10 mouse cellular contexts compared by ENCODE assay signal in the genomic region with DNA sequence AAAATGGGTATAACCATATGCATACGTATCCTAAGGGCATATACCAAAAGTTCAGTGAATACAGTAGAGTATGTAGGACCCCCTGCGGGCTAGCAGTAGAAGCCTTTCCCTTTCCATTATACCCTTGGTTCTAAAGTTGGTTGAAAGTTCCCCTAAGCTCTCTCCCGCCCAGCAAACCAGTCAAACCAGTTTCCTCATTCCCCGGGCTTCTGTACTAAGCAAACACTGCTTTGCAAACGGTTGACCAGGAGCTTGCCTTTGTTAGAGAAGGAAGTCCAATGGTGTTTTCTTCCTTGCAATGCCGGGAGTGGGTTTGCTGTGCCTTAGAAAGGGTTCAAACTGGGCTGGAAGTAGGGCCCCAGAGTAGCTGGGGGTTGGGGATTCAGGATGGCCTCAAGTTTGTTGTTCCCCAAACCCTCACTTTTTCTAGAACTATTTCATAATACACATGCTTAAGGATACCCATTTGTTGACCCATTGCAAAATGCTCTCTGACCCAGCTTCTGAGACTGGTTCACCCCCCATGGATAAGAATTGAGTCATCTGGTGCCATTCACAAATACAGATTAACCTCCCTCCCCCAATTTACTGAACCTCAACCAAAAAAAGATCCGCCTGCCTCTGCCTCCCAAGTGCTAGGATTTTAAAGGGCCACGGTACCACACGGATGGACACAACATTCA. TPM values are rescaled to one million over a fixed set of nuclear protein-coding genes. Genes with fewer than 3 reads are reported as not detected.
DNase-seq lines count a peak whose midpoint lies in the region; ATAC-seq and TF ChIP-seq lines count a peak whose summit lies in the region.
"Had no signal": no experiment of that assay in that cellular context is flagged by ENCODE, and none has a peak within 500 bp of the region (broad histone marks: within the 10 kb centered on the region; RNA-seq: fewer than 3 reads in every experiment).

No protein-coding gene starts in this region.

- no peaks in the 10 kb centered on the region for H3K9me3 ChIP-seq in liver, postnatal 0 days (ENCODE audit: low read length)
- no peaks in the 10 kb centered on the region for H3K9me3 ChIP-seq in stomach, embryonic 15.5 days
- no peaks in the 10 kb centered on the region for H3K9me3 ChIP-seq in forebrain, embryonic 12.5 days
- H3K9me3 ChIP-seq: hindbrain, embryonic 15.5 days had no signal

- 51% methylated on average over 9 of the region's 9 CpGs for WGBS in lung, adult 2 months
- 45% methylated on average over 9 of the region's 9 CpGs for WGBS in liver, postnatal 0 days (ENCODE audit: insufficient replicate concordance)
- 48% methylated on average over 9 of the region's 9 CpGs for WGBS in stomach, embryonic 15.5 days
- 69% methylated on average over 9 of the region's 9 CpGs for WGBS in forebrain, embryonic 12.5 days
- 70% methylated on average over 9 of the region's 9 CpGs for WGBS in cerebellum, adult 2 months

- no peak overlapping the region for H3K4me3 ChIP-seq in lung, adult 2 months (replicated peaks; ENCODE audit: extremely low read depth, low read depth, low read length)
- no peak overlapping the region for H3K4me3 ChIP-seq in liver, postnatal 0 days (ENCODE audit: low read depth, low read length)
- no peak overlapping the region for H3K4me3 ChIP-seq in stomach, embryonic 15.5 days (replicated peaks)
- H3K4me3 ChIP-seq in forebrain, embryonic 12.5 days (replicated peaks), result no peak overlapping the region
- H3K4me3 ChIP-seq in cerebellum, adult 2 months (replicated peaks; ENCODE audit: insufficient read depth, low read depth, low read length), result no peak overlapping the region
- H3K4me3 ChIP-seq: hindbrain, embryonic 15.5 days had no signal

- H3K4me2 ChIP-seq in liver, postnatal 0 days (ENCODE audit: low read depth, low read length), result no peak overlapping the region
- H3K4me2 ChIP-seq in stomach, embryonic 15.5 days, result peak overlapping the region; percentile 23; the same call in 1 of the 2 replicates
- H3K4me2 ChIP-seq in forebrain, embryonic 12.5 days, result no peak overlapping the region
- H3K4me2 ChIP-seq: hindbrain, embryonic 15.5 days had no signal

- ATAC-seq in liver, postnatal 0 days, result peak; percentile 31; the same call in 1 of the 2 replicates
- ATAC-seq in stomach, embryonic 15.5 days (ENCODE audit: insufficient read depth, low FRiP score, low read depth), result peak; percentile 78
- no peak for ATAC-seq in forebrain, embryonic 12.5 days (ENCODE audit: low FRiP score)

- peak; percentile 76 to 86 for DNase-seq in lung, adult 18-20 months
- DNase-seq in lung, adult 2 months, result no peak
- DNase-seq in kidney, adult 18-20 months, result peak; percentile 43
- DNase-seq in liver, postnatal 0 days, result no peak
- no peak for DNase-seq in cerebellum, adult 2 months
- no peak for DNase-seq in adrenal gland, postnatal 14 days
- DNase-seq: B cell, adult 2 months had no signal

- peaks cover 11% of the 10 kb centered on the region for H3K4me1 ChIP-seq in lung, adult 2 months (ENCODE audit: control insufficient read depth, insufficient read depth, low read length)
- H3K4me1 ChIP-seq in liver, postnatal 0 days (ENCODE audit: insufficient read depth), result peaks cover 16% of the 10 kb centered on the region
- H3K4me1 ChIP-seq in stomach, embryonic 15.5 days, result peaks cover 8% of the 10 kb centered on the region; the same call in 1 of the 2 replicates
- no peaks in the 10 kb centered on the region for H3K4me1 ChIP-seq in forebrain, embryonic 12.5 days
- H3K4me1 ChIP-seq in cerebellum, adult 2 months (ENCODE audit: control insufficient read depth, insufficient read depth, low read length), result no peaks in the 10 kb centered on the region
- H3K4me1 ChIP-seq: hindbrain, embryonic 15.5 days had no signal

- TF ChIP-seq EP300 in liver, postnatal 0 days (IDR thresholded peaks at IDR 0.05; ENCODE audit: low read depth), result 0 out of 2 replicates have a peak, but pooled peaks have one; percentile 7

- no peak for TF ChIP-seq CTCF in lung, adult 2 months (IDR thresholded peaks at IDR 0.05; ENCODE audit: insufficient read depth, low read length)
- no peak for TF ChIP-seq CTCF in liver, postnatal 0 days (IDR thresholded peaks at IDR 0.05; ENCODE audit: low read depth)
- TF ChIP-seq CTCF in cerebellum, adult 2 months (IDR thresholded peaks at IDR 0.05; ENCODE audit: borderline replicate concordance, insufficient read depth, low read depth, low read length), result no peak

- peaks cover 2% of the 10 kb centered on the region; the same call in 1 of the 2 replicates for H3K27me3 ChIP-seq in liver, postnatal 0 days (ENCODE audit: insufficient read depth, low read length)
- 0 out of 2 replicates have a peak, but pooled peaks cover under 1% of the 10 kb centered on the region for H3K27me3 ChIP-seq in stomach, embryonic 15.5 days (replicated peaks)
- peaks cover 20% of the 10 kb centered on the region for H3K27me3 ChIP-seq in forebrain, embryonic 12.5 days
- peaks cover 1% of the 10 kb centered on the region; the same call in 1 of the 2 replicates for H3K27me3 ChIP-seq in cerebellum, adult 2 months (ENCODE audit: control insufficient read depth, insufficient read depth, low read length)

- no peak overlapping the region for H3K9ac ChIP-seq in liver, postnatal 0 days (replicated peaks)
- H3K9ac ChIP-seq in stomach, embryonic 15.5 days, result no peak overlapping the region
- no peak overlapping the region for H3K9ac ChIP-seq in forebrain, embryonic 12.5 days
- H3K9ac ChIP-seq: hindbrain, embryonic 15.5 days had no signal

- H3K27ac ChIP-seq in liver, postnatal 0 days (ENCODE audit: low read depth), result peak overlapping the region; percentile 61
- peak overlapping the region; percentile 85 for H3K27ac ChIP-seq in stomach, embryonic 15.5 days
- no peak overlapping the region for H3K27ac ChIP-seq in forebrain, embryonic 12.5 days
- H3K27ac ChIP-seq in cerebellum, adult 2 months (ENCODE audit: insufficient read depth, low read length), result no peak overlapping the region
- H3K27ac ChIP-seq: hindbrain, embryonic 15.5 days had no signal

- TF ChIP-seq POLR2A in lung, adult 2 months (IDR thresholded peaks at IDR 0.05; ENCODE audit: borderline replicate concordance, extremely low read depth, low read depth, low read length), result no peak
- TF ChIP-seq POLR2A in cerebellum, adult 2 months (IDR thresholded peaks at IDR 0.05; ENCODE audit: borderline replicate concordance, insufficient read depth, low read length), result no peak

- no peaks in the 10 kb centered on the region for H3K36me3 ChIP-seq in liver, postnatal 0 days (replicated peaks; ENCODE audit: insufficient read depth, low read length)
- H3K36me3 ChIP-seq in stomach, embryonic 15.5 days, result no peaks in the 10 kb centered on the region
- no peaks in the 10 kb centered on the region for H3K36me3 ChIP-seq in forebrain, embryonic 12.5 days (replicated peaks)
- H3K36me3 ChIP-seq: hindbrain, embryonic 15.5 days had no signal

RNA-seq across cellular contexts. Expression of a gene that starts 7.9 kb away (rescaled TPM):
- 124 and 140 TPM in 2 replicates for polyA plus RNA-seq in lung, adult 2 months (2012; rRNA removed)
- 25.0 and 28.8 TPM in 2 replicates for polyA plus RNA-seq in liver, postnatal 0 days (2015; fragmentation: Nextera tagmentation; extraction: Ambion mirVana)
- 163 and 189 TPM in 2 replicates for polyA plus RNA-seq in stomach, embryonic 15.5 days (2015; fragmentation: Nextera tagmentation; extraction: Ambion mirVana)
- polyA plus RNA-seq in forebrain, embryonic 12.5 days (2016; fragmentation: Nextera tagmentation; extraction: Ambion mirVana), result 3.9 and 4.2 TPM in 2 replicates
- polyA plus RNA-seq in cerebellum, adult 2 months (2012; rRNA removed), result 3.1 and 4.1 TPM in 2 replicates
- 0.56 and 5.2 TPM in 2 replicates for total RNA-seq in adrenal gland, postnatal 14 days (2021)

RNA-seq across cellular contexts. Expression of a gene that starts 37.8 kb away (rescaled TPM):
- polyA plus RNA-seq in lung, adult 2 months (2012; rRNA removed), result 21.8 and 38.0 TPM in 2 replicates
- 7.2 and 7.3 TPM in 2 replicates for polyA plus RNA-seq in liver, postnatal 0 days (2015; fragmentation: Nextera tagmentation; extraction: Ambion mirVana)
- 11.0 and 48.1 TPM in 2 replicates for polyA plus RNA-seq in stomach, embryonic 15.5 days (2015; fragmentation: Nextera tagmentation; extraction: Ambion mirVana)
- 3.4 and 4.6 TPM in 2 replicates for polyA plus RNA-seq in forebrain, embryonic 12.5 days (2016; fragmentation: Nextera tagmentation; extraction: Ambion mirVana)
- 35.6 and 40.9 TPM in 2 replicates for polyA plus RNA-seq in cerebellum, adult 2 months (2012; rRNA removed)
- total RNA-seq in adrenal gland, postnatal 14 days (2021), result 103 and 135 TPM in 2 replicates

Comparison
In these comparisons a context has a peak if more than half of its experiments do, and no peak if none do; other contexts are left out.
1. DNase-seq: peak in lung, adult 18-20 months (2 of 2) and kidney, adult 18-20 months (single experiment); none in lung, adult 2 months (single experiment), liver, postnatal 0 days (single experiment), cerebellum, adult 2 months (0 of 2) and adrenal gland, postnatal 14 days (single experiment).
2. H3K27ac ChIP-seq: peak in liver, postnatal 0 days (single experiment) and stomach, embryonic 15.5 days (single experiment); none in forebrain, embryonic 12.5 days (single experiment) and cerebellum, adult 2 months (single experiment).